Mouse (Mus musculus) olfactory bulb, adult 2 months (tissue): ENCODE measurements around the gene Rps17.

Source experiments
- CTCF ChIP-seq: fragments of 200-500 bp; IDR thresholded peaks from 2 replicates; pipeline ENCODE4 v1.5.1; 2012; ENCODE audit warnings: low read depth, mild to moderate bottlenecking, low read length, moderate library complexity; ENCODE audit not compliant: insufficient read depth
- POLR2A ChIP-seq: fragments of 200-500 bp; IDR thresholded peaks from 2 replicates; pipeline ENCODE4 v1.6.1; 2012; ENCODE audit warnings: mild to moderate bottlenecking, low read depth, low read length, moderate library complexity; ENCODE audit not compliant: insufficient read depth

DNA sequence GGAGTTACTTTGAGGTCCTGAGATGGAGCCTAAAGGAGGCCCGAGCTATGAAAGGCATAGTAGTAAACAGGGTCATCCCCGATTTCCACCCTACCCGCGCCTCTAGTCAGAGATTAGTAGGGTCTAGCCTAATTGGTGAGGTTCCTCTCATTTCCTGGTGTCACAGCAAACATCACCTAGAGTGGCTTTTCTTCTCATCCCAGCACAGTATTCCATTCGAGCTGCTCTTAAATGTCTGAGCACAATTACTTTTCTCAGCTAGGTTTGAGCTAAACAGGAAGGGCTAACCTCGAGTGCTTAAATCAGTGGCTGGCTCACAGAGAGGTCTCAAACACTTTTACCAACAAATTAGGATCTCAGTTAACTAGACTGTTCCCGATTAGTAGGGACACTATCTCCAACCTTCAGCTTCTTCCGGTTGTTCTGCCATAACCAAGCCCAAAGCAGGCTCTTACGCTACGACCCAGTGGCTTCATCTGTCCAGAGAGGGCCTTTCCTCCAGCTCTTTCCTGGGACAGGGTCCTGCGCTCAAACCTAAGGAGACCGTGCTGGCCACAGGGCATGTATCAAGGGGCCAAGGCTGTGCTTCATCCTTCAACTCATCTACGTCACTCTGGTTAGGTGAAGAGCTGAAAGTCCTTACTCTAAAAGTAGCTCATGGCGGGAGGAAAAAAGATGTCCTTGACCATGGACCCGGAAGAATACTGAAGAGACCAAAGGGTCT is 555 bp upstream of the Rps17 start:
- TF ChIP-seq POLR2A (no peak), CTCF (no peak)
